In the genomic region with DNA sequence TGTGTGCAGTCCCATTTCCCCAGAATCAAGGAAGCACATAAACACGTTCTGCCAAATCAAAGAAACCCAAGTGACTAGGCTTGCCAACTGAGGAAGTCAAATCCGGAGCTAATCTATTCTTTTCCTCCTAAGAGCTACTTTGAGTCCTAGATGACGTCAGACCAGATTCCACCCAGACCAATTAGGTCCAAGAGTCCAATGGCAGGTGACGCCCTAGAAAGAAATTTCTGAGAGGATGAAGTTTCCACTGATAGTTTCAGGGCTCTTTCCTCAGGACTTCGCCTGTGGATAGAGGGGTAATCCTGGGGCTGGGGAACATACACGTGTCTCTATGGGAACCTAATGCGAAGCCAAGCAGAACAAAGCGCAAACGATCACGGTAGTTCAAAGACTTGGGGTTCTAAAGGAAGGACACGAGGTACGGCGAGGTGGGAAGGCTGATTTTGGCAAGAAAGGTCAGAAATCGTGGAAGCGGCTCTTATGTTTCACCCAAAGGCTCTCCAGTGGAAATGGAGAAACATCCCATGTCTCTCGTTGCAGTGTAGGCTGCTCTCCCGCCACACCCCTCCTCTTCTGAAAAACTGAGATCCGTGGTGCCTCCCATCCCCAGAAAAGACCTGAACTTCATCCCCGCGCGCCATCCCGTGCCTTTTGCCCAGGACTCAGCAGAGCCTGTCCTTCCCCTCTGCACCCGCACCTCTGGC, we compare ENCODE assay signal across 9 mouse cellular contexts. TPM values are rescaled to one million over a fixed set of nuclear protein-coding genes. Genes with fewer than 3 reads are reported as not detected.
DNase-seq lines count a peak whose midpoint lies in the region; ATAC-seq lines count a peak whose summit lies in the region.
"Had no signal": no experiment of that assay in that cellular context is flagged by ENCODE, and none has a peak within 500 bp of the region (broad histone marks: within the 10 kb centered on the region; RNA-seq: fewer than 3 reads in every experiment).

No protein-coding gene starts in this region.

- H3K4me2 ChIP-seq in forebrain, embryonic 13.5 days: peak overlapping the region; percentile 80
- H3K4me2 ChIP-seq in hindbrain, embryonic 16.5 days (ENCODE audit: low read length): peak overlapping the region; percentile 67
- H3K4me2 ChIP-seq in liver, embryonic 12.5 days: peak overlapping the region; percentile 83
- peak overlapping the region; percentile 84 for H3K4me2 ChIP-seq in neural tube, embryonic 15.5 days

- H3K9me3 ChIP-seq in forebrain, embryonic 13.5 days (replicated peaks): no peaks in the 10 kb centered on the region
- H3K9me3 ChIP-seq in hindbrain, embryonic 16.5 days (ENCODE audit: control insufficient read depth, low read length): no peaks in the 10 kb centered on the region
- H3K9me3 ChIP-seq in liver, embryonic 12.5 days (replicated peaks): no peaks in the 10 kb centered on the region
- H3K9me3 ChIP-seq in neural tube, embryonic 15.5 days (replicated peaks): no peaks in the 10 kb centered on the region

- peak; percentile 5; the same call in 1 of the 2 replicates for ATAC-seq in forebrain, embryonic 13.5 days
- ATAC-seq in hindbrain, embryonic 16.5 days: 0 out of 2 replicates have a peak, but pooled peaks have one; percentile 1
- no peak for ATAC-seq in liver, embryonic 12.5 days
- peak; percentile 21 for ATAC-seq in neural tube, embryonic 15.5 days (ENCODE audit: low FRiP score)

- DNase-seq in adrenal gland, postnatal 10 days: peak; percentile 47
- no peak for DNase-seq in adrenal gland, postnatal 25 days
- peak; percentile 86 for DNase-seq in Muller cell, postnatal 12 days (ENCODE audit: inconsistent ontology term)
- no peak for DNase-seq in frontal cortex, postnatal 14 days (ENCODE audit: low spot score in 2 of 2)

- under 1% methylated on average over 23 of the region's 23 CpGs for WGBS in forebrain, embryonic 13.5 days
- WGBS in hindbrain, embryonic 16.5 days: under 1% methylated on average over 23 of the region's 23 CpGs
- WGBS in liver, embryonic 12.5 days (ENCODE audit: insufficient replicate concordance): 1% methylated on average over 23 of the region's 23 CpGs
- WGBS in neural tube, embryonic 15.5 days: 1% methylated on average over 23 of the region's 23 CpGs

- H3K4me3 ChIP-seq in forebrain, embryonic 13.5 days: peak overlapping the region; percentile 67
- peak overlapping the region; percentile 59 for H3K4me3 ChIP-seq in hindbrain, embryonic 16.5 days (ENCODE audit: low read length)
- peak overlapping the region; percentile 81 for H3K4me3 ChIP-seq in liver, embryonic 12.5 days
- peak overlapping the region; percentile 88 for H3K4me3 ChIP-seq in neural tube, embryonic 15.5 days (replicated peaks)

- peak overlapping the region; percentile 88 for H3K27ac ChIP-seq in forebrain, embryonic 13.5 days
- peak overlapping the region; percentile 89 for H3K27ac ChIP-seq in hindbrain, embryonic 16.5 days (ENCODE audit: low read depth, low read length)
- peak overlapping the region; percentile 75 for H3K27ac ChIP-seq in liver, embryonic 12.5 days
- peak overlapping the region; percentile 95 for H3K27ac ChIP-seq in neural tube, embryonic 15.5 days (replicated peaks)

- peak overlapping the region; percentile 77 for H3K9ac ChIP-seq in forebrain, embryonic 13.5 days
- peak overlapping the region; percentile 81 for H3K9ac ChIP-seq in hindbrain, embryonic 16.5 days (ENCODE audit: low read depth, low read length)
- H3K9ac ChIP-seq in liver, embryonic 12.5 days: peak overlapping the region; percentile 70
- peak overlapping the region; percentile 79 for H3K9ac ChIP-seq in neural tube, embryonic 15.5 days (replicated peaks)

- peaks cover 28% of the 10 kb centered on the region for H3K36me3 ChIP-seq in forebrain, embryonic 13.5 days (ENCODE audit: poor library complexity, severe bottlenecking)
- H3K36me3 ChIP-seq in hindbrain, embryonic 16.5 days (ENCODE audit: control insufficient read depth, insufficient read depth, low read length): peaks cover 3% of the 10 kb centered on the region
- H3K36me3 ChIP-seq in liver, embryonic 12.5 days: peaks cover 23% of the 10 kb centered on the region
- H3K36me3 ChIP-seq in neural tube, embryonic 15.5 days: peaks cover 22% of the 10 kb centered on the region

- H3K4me1 ChIP-seq in forebrain, embryonic 13.5 days: peaks cover 29% of the 10 kb centered on the region
- H3K4me1 ChIP-seq in hindbrain, embryonic 16.5 days (ENCODE audit: control insufficient read depth, insufficient read depth, low read depth, low read length): peaks cover 26% of the 10 kb centered on the region
- peaks cover 35% of the 10 kb centered on the region for H3K4me1 ChIP-seq in liver, embryonic 12.5 days
- peaks cover 42% of the 10 kb centered on the region for H3K4me1 ChIP-seq in neural tube, embryonic 15.5 days

- no peaks in the 10 kb centered on the region for H3K27me3 ChIP-seq in forebrain, embryonic 13.5 days
- H3K27me3 ChIP-seq in hindbrain, embryonic 16.5 days (replicated peaks; ENCODE audit: control insufficient read depth, insufficient read depth, low read length): no peaks in the 10 kb centered on the region
- H3K27me3 ChIP-seq in liver, embryonic 12.5 days (replicated peaks): no peaks in the 10 kb centered on the region
- no peaks in the 10 kb centered on the region for H3K27me3 ChIP-seq in neural tube, embryonic 15.5 days (replicated peaks)
- H3K27me3 ChIP-seq: Patski had no signal

RNA-seq across cellular contexts. Expression of a gene that starts 0.6 kb away (rescaled TPM):
- 10 to 100 TPM; 52.2 to 55.1 TPM for total RNA-seq in adrenal gland, postnatal 10 days (2021)
- 40.6 and 45.9 TPM in 2 replicates for total RNA-seq in adrenal gland, postnatal 25 days (2021)
- 65.6 and 71.9 TPM in 2 replicates for polyA plus RNA-seq in forebrain, embryonic 13.5 days (2015; fragmentation: Nextera tagmentation; extraction: Ambion mirVana)
- 69.3 and 70.8 TPM in 2 replicates for polyA plus RNA-seq in hindbrain, embryonic 16.5 days (2015; fragmentation: Nextera tagmentation; extraction: Ambion mirVana)
- polyA plus RNA-seq in liver, embryonic 12.5 days (2016; fragmentation: Nextera tagmentation; extraction: Ambion mirVana): 22.3 and 22.6 TPM in 2 replicates
- 56.1 and 60.3 TPM in 2 replicates for polyA plus RNA-seq in neural tube, embryonic 15.5 days (2015; fragmentation: Nextera tagmentation; extraction: Ambion mirVana)

RNA-seq across cellular contexts. Expression of a gene that starts 0.6 kb away (rescaled TPM):
- total RNA-seq in adrenal gland, postnatal 10 days (2021): 10 to 100 TPM; 69.1 to 71.5 TPM
- 81.9 and 97.8 TPM in 2 replicates for total RNA-seq in adrenal gland, postnatal 25 days (2021)
- polyA plus RNA-seq in forebrain, embryonic 13.5 days (2015; fragmentation: Nextera tagmentation; extraction: Ambion mirVana): 92.2 and 114 TPM in 2 replicates
- polyA plus RNA-seq in hindbrain, embryonic 16.5 days (2015; fragmentation: Nextera tagmentation; extraction: Ambion mirVana): 118 and 124 TPM in 2 replicates
- polyA plus RNA-seq in liver, embryonic 12.5 days (2016; fragmentation: Nextera tagmentation; extraction: Ambion mirVana): 81.7 and 84.7 TPM in 2 replicates
- polyA plus RNA-seq in neural tube, embryonic 15.5 days (2015; fragmentation: Nextera tagmentation; extraction: Ambion mirVana): 120 and 127 TPM in 2 replicates

RNA-seq across cellular contexts. Expression of a gene that starts 15.0 kb away (rescaled TPM):
- 10 to 100 TPM; 39.1 to 40.9 TPM for total RNA-seq in adrenal gland, postnatal 10 days (2021)
- 63.8 and 70.1 TPM in 2 replicates for total RNA-seq in adrenal gland, postnatal 25 days (2021)
- 45.9 and 49.0 TPM in 2 replicates for polyA plus RNA-seq in forebrain, embryonic 13.5 days (2015; fragmentation: Nextera tagmentation; extraction: Ambion mirVana)
- polyA plus RNA-seq in hindbrain, embryonic 16.5 days (2015; fragmentation: Nextera tagmentation; extraction: Ambion mirVana): 44.0 and 48.3 TPM in 2 replicates
- polyA plus RNA-seq in liver, embryonic 12.5 days (2016; fragmentation: Nextera tagmentation; extraction: Ambion mirVana): 111 and 128 TPM in 2 replicates
- 43.1 and 50.4 TPM in 2 replicates for polyA plus RNA-seq in neural tube, embryonic 15.5 days (2015; fragmentation: Nextera tagmentation; extraction: Ambion mirVana)

RNA-seq across cellular contexts. Expression of a gene that starts 23.5 kb away (rescaled TPM):
- 100 to 1,000 TPM; 188 to 199 TPM for total RNA-seq in adrenal gland, postnatal 10 days (2021)
- total RNA-seq in adrenal gland, postnatal 25 days (2021): 155 and 159 TPM in 2 replicates
- polyA plus RNA-seq in forebrain, embryonic 13.5 days (2015; fragmentation: Nextera tagmentation; extraction: Ambion mirVana): 170 and 176 TPM in 2 replicates
- polyA plus RNA-seq in hindbrain, embryonic 16.5 days (2015; fragmentation: Nextera tagmentation; extraction: Ambion mirVana): 189 and 196 TPM in 2 replicates
- 96.0 and 96.7 TPM in 2 replicates for polyA plus RNA-seq in liver, embryonic 12.5 days (2016; fragmentation: Nextera tagmentation; extraction: Ambion mirVana)
- 182 and 192 TPM in 2 replicates for polyA plus RNA-seq in neural tube, embryonic 15.5 days (2015; fragmentation: Nextera tagmentation; extraction: Ambion mirVana)

RNA-seq across cellular contexts. Expression of a gene that starts 23.6 kb away (rescaled TPM):
- total RNA-seq in adrenal gland, postnatal 10 days (2021): 10 to 100 TPM; 21.3 to 25.1 TPM
- 32.1 and 35.9 TPM in 2 replicates for total RNA-seq in adrenal gland, postnatal 25 days (2021)
- polyA plus RNA-seq in forebrain, embryonic 13.5 days (2015; fragmentation: Nextera tagmentation; extraction: Ambion mirVana): 85.9 and 86.6 TPM in 2 replicates
- polyA plus RNA-seq in hindbrain, embryonic 16.5 days (2015; fragmentation: Nextera tagmentation; extraction: Ambion mirVana): 87.9 and 95.5 TPM in 2 replicates
- 40.6 and 41.7 TPM in 2 replicates for polyA plus RNA-seq in liver, embryonic 12.5 days (2016; fragmentation: Nextera tagmentation; extraction: Ambion mirVana)
- 89.3 and 94.4 TPM in 2 replicates for polyA plus RNA-seq in neural tube, embryonic 15.5 days (2015; fragmentation: Nextera tagmentation; extraction: Ambion mirVana)

Comparison
In these comparisons a context has a peak if more than half of its experiments do, and no peak if none do; other contexts are left out.
1. DNase-seq: peak in adrenal gland, postnatal 10 days (single experiment) and Muller cell, postnatal 12 days (single experiment); none in adrenal gland, postnatal 25 days (single experiment) and frontal cortex, postnatal 14 days (0 of 2).
2. Peak in every context shown above with its lines, with median percentiles within 50 percentile points of each other: H3K27ac ChIP-seq, H3K4me2 ChIP-seq, H3K4me3 ChIP-seq and H3K9ac ChIP-seq.